Mouse (Mus musculus): ENCODE measurements around the gene Nlrp4c. TPM values are rescaled to one million over a fixed set of nuclear protein-coding genes. Genes with fewer than 3 reads are reported as not detected.

The Nlrp4c gene
- 0.03 TPM in 1 of 2 replicates, not detected in the other for polyA plus RNA-seq (2012; rRNA removed)

DNA sequence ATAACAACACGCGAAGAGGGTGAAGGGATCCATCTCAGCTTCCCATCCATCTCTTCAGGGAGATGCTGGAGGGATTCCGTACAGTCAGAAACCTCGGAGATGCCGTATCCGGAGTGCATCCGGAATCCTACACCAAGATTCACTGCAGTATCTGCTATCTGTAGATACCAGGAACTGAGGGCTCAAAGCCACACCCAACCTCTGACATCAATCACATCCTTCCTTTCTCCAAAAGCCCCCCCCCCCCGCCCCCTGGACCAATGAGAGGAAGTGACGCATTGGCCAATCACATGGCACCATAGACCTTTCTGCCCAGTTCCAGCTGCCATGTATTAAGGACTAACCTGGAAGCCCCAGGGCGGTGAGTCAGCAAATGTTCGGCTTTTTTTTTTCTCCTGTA, at the start of gene Nlrp4c:
Gene Nlrp4c (plus strand): TSS at position 301 of the 400 bp plus-strand sequence.

DNA sequence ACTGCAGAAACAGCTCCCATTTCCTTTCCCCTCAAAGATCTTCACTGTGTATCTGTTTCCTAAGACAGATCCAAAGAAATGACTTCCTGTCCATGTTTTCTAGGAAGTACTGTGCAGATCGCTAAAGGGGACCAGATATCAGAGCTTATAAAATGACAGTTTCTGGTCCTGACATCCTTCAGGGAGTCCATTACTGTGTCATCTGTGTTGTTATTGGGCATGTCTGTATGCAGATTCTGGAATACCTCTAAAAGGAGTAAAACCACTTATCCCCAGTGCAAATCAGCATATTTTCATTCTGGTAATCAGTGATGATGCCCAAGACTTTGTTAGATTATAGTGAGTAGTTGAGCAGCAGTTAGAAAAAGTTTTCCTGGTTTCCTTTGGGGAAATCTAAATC, 34.1 kb upstream of the Nlrp4c start, which contains the start of gene Vmn1r65:
Gene Vmn1r65 (minus strand): TSS at position 101 of the 400 bp plus-strand sequence.

Other genes starting within 250 kb of the Nlrp4c start
- not detected in 2 replicates for gene Vmn1r63, start 239.7 kb upstream of the Nlrp4c start, polyA plus RNA-seq (2012; rRNA removed)
- gene Vmn1r64, start 160.6 kb upstream of the Nlrp4c start, polyA plus RNA-seq (2012; rRNA removed), result not detected in 2 replicates
- gene Vmn1r65, start 34.2 kb upstream of the Nlrp4c start, polyA plus RNA-seq (2012; rRNA removed), result not detected in 2 replicates
- gene Zfp787, start 110.8 kb downstream of the Nlrp4c start, polyA plus RNA-seq (2012; rRNA removed), result 102 and 103 TPM in 2 replicates
- gene Zfp444, start 127.1 kb downstream of the Nlrp4c start, polyA plus RNA-seq (2012; rRNA removed), result 72.5 and 113 TPM in 2 replicates
- gene Galp, start 151.9 kb downstream of the Nlrp4c start, polyA plus RNA-seq (2012; rRNA removed), result not detected in 2 replicates
- not detected in 2 replicates for gene Zscan5b, start 177.1 kb downstream of the Nlrp4c start, polyA plus RNA-seq (2012; rRNA removed)
- gene Epp13, start 207.5 kb downstream of the Nlrp4c start, polyA plus RNA-seq (2012; rRNA removed), result 0.73 and 0.98 TPM in 2 replicates
- gene Zfp667, start 241.4 kb downstream of the Nlrp4c start, polyA plus RNA-seq (2012; rRNA removed), result 0.72 and 1.4 TPM in 2 replicates